Mouse (Mus musculus) cerebellum, adult 2 months (tissue): ENCODE measurements around the gene Zfp219.

Source experiments
- CTCF ChIP-seq: fragments of 200-500 bp; IDR thresholded peaks from 2 replicates; pipeline ENCODE4 v1.5.1; 2011; ENCODE audit warnings: low read depth, mild to moderate bottlenecking, control low read depth, low read length, moderate library complexity, borderline replicate concordance; ENCODE audit not compliant: insufficient read depth
- POLR2A ChIP-seq: fragments of 200-500 bp; IDR thresholded peaks from 2 replicates; pipeline ENCODE4 v1.6.1; 2011; ENCODE audit warnings: low read length, control low read depth, borderline replicate concordance; ENCODE audit not compliant: insufficient read depth

- TF ChIP-seq CTCF (no peak), POLR2A (no peak)
Measured at GRCm38 (mm10) chr14:51997483-51997882, 23.1 kb downstream of the Zfp219 start.
